Mouse (Mus musculus) heart, postnatal 0 days (tissue): ENCODE results near the gene Stoml1. TPM values are rescaled to one million over a fixed set of nuclear protein-coding genes. Genes with fewer than 3 reads are reported as not detected.
A peak's percentile ranks its signal among the peaks of the same experiment; 100 is the strongest.

Experiments used
- ATAC-seq: fragments of 200-750 bp; cut with Nextera tagmentation; 2 replicates; pipeline ENCODE4 v1.8.0; 2017; ENCODE audit warnings: low read depth, moderate number of reproducible peaks, moderate library complexity; ENCODE audit not compliant: insufficient read depth
- DNase-seq: peaks from one replicate; pipeline ENCODE4 v3.0.0-alpha.2; 2016; ENCODE audit warnings: low spot score
- H3K27ac ChIP-seq: fragments of 300-500 bp; sonication (generic); 2 replicates; pipeline ENCODE4 v1.5.1; 2014; ENCODE audit warnings: low read depth, mild to moderate bottlenecking
- H3K27me3 ChIP-seq: fragments of 300-500 bp; sonication (generic); 2 replicates; pipeline ENCODE4 v1.6.1; 2014; ENCODE audit warnings: low read length, mixed read lengths; ENCODE audit not compliant: control insufficient read depth, insufficient read depth
- H3K36me3 ChIP-seq: fragments of 300-500 bp; sonication (generic); replicated peaks from 2 replicates; pipeline ENCODE4 v1.6.1; 2014; ENCODE audit warnings: low read length, mixed read lengths; ENCODE audit not compliant: control insufficient read depth, insufficient read depth
- H3K4me1 ChIP-seq: fragments of 300-500 bp; sonication (generic); 2 replicates; pipeline ENCODE4 v1.6.1; 2014; ENCODE audit warnings: antibody characterized with exemption; ENCODE audit not compliant: control insufficient read depth, insufficient read depth
- H3K4me2 ChIP-seq: fragments of 300-500 bp; sonication (generic); 2 replicates; pipeline ENCODE4 v1.6.1; 2014; ENCODE audit warnings: low read depth, mild to moderate bottlenecking, low read length, moderate library complexity
- H3K4me3 ChIP-seq: fragments of 300-500 bp; sonication (generic); 2 replicates; pipeline ENCODE4 v1.5.1; 2014; ENCODE audit warnings: low read depth, low read length
- H3K9ac ChIP-seq: fragments of 300-500 bp; sonication (generic); replicated peaks from 2 replicates; pipeline ENCODE4 v1.6.1; 2014; ENCODE audit warnings: low read depth, low read length, mixed read lengths
- H3K9me3 ChIP-seq: fragments of 300-500 bp; sonication (generic); replicated peaks from 2 replicates; pipeline ENCODE4 v1.6.1; 2016; ENCODE audit warnings: low read length; ENCODE audit not compliant: control insufficient read depth
- CTCF ChIP-seq: IDR thresholded peaks from 2 replicates; pipeline ENCODE4 v1.5.1; 2016; ENCODE audit warnings: antibody characterized with exemption, control low read depth, low read depth
- EP300 ChIP-seq: IDR thresholded peaks from 2 replicates; pipeline ENCODE4 v1.6.1; 2016; ENCODE audit warnings: antibody characterized with exemption, low read depth
- WGBS: fragments of 180-500 bp; shearing (Covaris S2); extraction: QIAGEN DNeasy Blood & Tissue Kit; methylation state at CpG from one replicate; pipeline ENCODE4 v1.1.7; 2014; 5-methylcytosine and 5-hydroxymethylcytosine counted together
- polyA plus RNA-seq: library from polyadenylated mRNA; unstranded; fragments of >200 nt; fragmentation: Nextera tagmentation; extraction: Ambion mirVana; gene quantifications from 2 replicates; pipeline ENCODE4 v1.2.1, GENCODE M21; 2015
- total RNA-seq: library from RNA; depleted of rRNA; stranded (reverse); fragments of >200 nt; gene quantifications from 2 replicates; pipeline ENCODE4 v1.2.3, GENCODE M21; 2014; ENCODE audit warnings: low replicate concordance

The Stoml1 gene
- total and polyA plus RNA-seq, 2 experiments from 2014 or later, result 16.4 to 21.7 TPM

GRCm38 (mm10) chr9:58276346-58276745 lies 23.4 kb downstream of the Stoml1 start:
- H3K4me2 ChIP-seq, result no peak overlapping the region
- 0 out of 2 replicates have a peak overlapping the region, but pooled peaks have one; percentile 91 for H3K27ac ChIP-seq
- peaks cover 19% of the 10 kb centered on the region for H3K4me1 ChIP-seq
- H3K9ac ChIP-seq, result no peak overlapping the region
- H3K27me3 ChIP-seq, result no peaks in the 10 kb centered on the region
- no peak for ATAC-seq
- H3K36me3 ChIP-seq, result no peaks in the 10 kb centered on the region
- H3K4me3 ChIP-seq, result no peak overlapping the region
- DNase-seq, result peak; percentile 1
- H3K9me3 ChIP-seq, result no peaks in the 10 kb centered on the region
- 75% methylated on average over 5 of the region's 5 CpGs for WGBS
- TF ChIP-seq CTCF (no peak), EP300 (no peak)

- WGBS, result 92% methylated on average over 4 of the region's 4 CpGs
- ATAC-seq, result no peak
- TF ChIP-seq EP300 (no peak), CTCF (no peak)
- H3K36me3 ChIP-seq, result no peaks in the 10 kb centered on the region
- H3K4me2 ChIP-seq, result no peak overlapping the region
- DNase-seq, result no peak
- no peak overlapping the region for H3K27ac ChIP-seq
- peaks cover 19% of the 10 kb centered on the region for H3K4me1 ChIP-seq
- no peaks in the 10 kb centered on the region for H3K9me3 ChIP-seq
- H3K27me3 ChIP-seq, result no peaks in the 10 kb centered on the region
- H3K4me3 ChIP-seq, result no peak overlapping the region
- no peak overlapping the region for H3K9ac ChIP-seq
Observed at GRCm38 (mm10) chr9:58278313-58278712, 25.3 kb downstream of the Stoml1 start.

- no peaks in the 10 kb centered on the region for H3K27me3 ChIP-seq
- no peaks in the 10 kb centered on the region for H3K9me3 ChIP-seq
- peak; percentile 2 for DNase-seq
- no peak overlapping the region for H3K27ac ChIP-seq
- no peak for ATAC-seq
- H3K4me3 ChIP-seq, result no peak overlapping the region
- TF ChIP-seq CTCF (no peak), EP300 (no peak)
- no peak overlapping the region for H3K9ac ChIP-seq
- H3K4me2 ChIP-seq, result no peak overlapping the region
- peaks cover 19% of the 10 kb centered on the region for H3K4me1 ChIP-seq
- H3K36me3 ChIP-seq, result no peaks in the 10 kb centered on the region
- WGBS, result 81% methylated on average over 4 of the region's 4 CpGs
Observed at GRCm38 (mm10) chr9:58278821-58279723, 26.1 kb downstream of the Stoml1 start.

GRCm38 (mm10) chr9:58279780-58280179 lies 26.8 kb downstream of the Stoml1 start:
- no peak for TF ChIP-seq EP300
- no peak for TF ChIP-seq CTCF
- Histone ChIP-seq H3K4me3 (no peak overlapping the region), H3K4me2 (no peak overlapping the region), H3K36me3 (no peaks in the 10 kb centered on the region), H3K27ac (no peak overlapping the region), H3K9ac (no peak overlapping the region), H3K4me1 (peaks cover 13% of the 10 kb centered on the region), H3K27me3 (no peaks in the 10 kb centered on the region), H3K9me3 (no peaks in the 10 kb centered on the region)
- 46% methylated on average over 5 of the region's 5 CpGs for WGBS
- ATAC-seq, result no peak
- DNase-seq, result no peak

GRCm38 (mm10) chr9:58280259-58281109 lies 27.5 kb downstream of the Stoml1 start:
- DNase-seq, result peak; percentile 87
- Histone ChIP-seq H3K4me3 (no peak overlapping the region), H3K4me1 (peaks cover 7% of the 10 kb centered on the region), H3K9me3 (no peaks in the 10 kb centered on the region), H3K27ac (no peak overlapping the region), H3K4me2 (no peak overlapping the region), H3K27me3 (no peaks in the 10 kb centered on the region), H3K9ac (no peak overlapping the region), H3K36me3 (no peaks in the 10 kb centered on the region)
- 36% methylated on average over 9 of the region's 9 CpGs for WGBS
- peak; percentile 82 for ATAC-seq
- TF ChIP-seq EP300 (no peak), CTCF (peak; percentile 86)
